ENCODE assay signal across 18 mouse cellular contexts in the genomic region with DNA sequence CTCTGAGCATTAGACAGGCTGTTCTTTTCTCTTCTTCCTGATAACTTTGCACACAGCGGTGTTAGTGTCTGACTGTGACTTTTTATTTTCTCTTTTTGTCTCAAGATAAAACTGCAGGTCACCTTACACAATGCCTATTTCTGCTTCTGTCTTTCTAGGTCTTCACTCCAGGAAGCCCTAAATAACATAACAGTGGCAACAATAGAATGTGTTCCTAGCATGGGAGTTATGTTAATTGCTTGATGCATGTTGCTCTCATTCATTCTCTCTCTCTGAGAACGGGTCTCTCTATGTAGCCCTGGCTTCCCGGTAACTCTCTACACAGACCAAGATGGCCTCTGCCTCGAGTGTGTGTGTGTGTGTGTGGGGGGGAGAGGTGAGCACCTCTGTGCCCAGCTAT. TPM values are rescaled to one million over a fixed set of nuclear protein-coding genes. Genes with fewer than 3 reads are reported as not detected.
DNase-seq lines count a peak whose midpoint lies in the region.
"Had no signal": no experiment of that assay in that cellular context is flagged by ENCODE, and none has a peak within 500 bp of the region (broad histone marks: within the 10 kb centered on the region; RNA-seq: fewer than 3 reads in every experiment).

No protein-coding gene starts in this region.

- peak; percentile 64 for DNase-seq in heart, adult 11 months
- no peak for DNase-seq in heart, adult 8-10 months (ENCODE audit: low spot score)
- DNase-seq in R1 (ENCODE audit: low read depth, low spot score) = peak; percentile 91
- DNase-seq in spleen, postnatal 14 days (ENCODE audit: low spot score in 2 of 2) = no peak
- DNase-seq in ovary, adult 18-20 months (ENCODE audit: low spot score) = no peak
- DNase-seq: adrenal gland, adult 8-10 months; adrenal gland, postnatal 14 days; adrenal gland, postnatal 36 days; B cell, adult 2 months; cerebellum, adult 11-12 months; cerebellum, adult 2 months; cerebellum, adult 9-10 months; cerebellum, postnatal 10 days; cerebellum, postnatal 25 days; forebrain, postnatal 0 days had no signal

RNA-seq across cellular contexts. Expression of a gene that starts 3.3 kb away (rescaled TPM):
- 10 to 100 TPM; 38.8 to 45.9 (median 41.4) TPM for total RNA-seq in heart, adult 8-10 months (2022)

RNA-seq across cellular contexts. Expression of a gene that starts 26.8 kb away (rescaled TPM):
- 10 to 100 TPM; 60.4 to 67.0 (median 64.4) TPM for total RNA-seq in heart, adult 8-10 months (2022)

RNA-seq across cellular contexts. Expression of a gene that starts 48.9 kb away (rescaled TPM):
- total RNA-seq in heart, adult 8-10 months (2022) = 10 to 100 TPM; 68.8 to 90.5 (median 77.6) TPM

RNA-seq across cellular contexts. Expression of a gene that starts 49.6 kb away (rescaled TPM):
- 100 to 1,000 TPM; 104 to 116 (median 107) TPM for total RNA-seq in heart, adult 8-10 months (2022)

RNA-seq across cellular contexts. Expression of a gene that starts 50.5 kb away (rescaled TPM):
- total RNA-seq in heart, adult 8-10 months (2022) = under 1 TPM in 1 of 4 experiments, not detected in 3; 0.23 TPM
- total RNA-seq: adrenal gland, adult 18-20 months; adrenal gland, adult 8-10 months; adrenal gland, postnatal 14 days; adrenal gland, postnatal 36 days; CH12.LX; forebrain, postnatal 0 days; G1E had no signal

Comparison
In these comparisons a context has a peak if more than half of its experiments do, and no peak if none do; other contexts are left out.
1. DNase-seq: peak in heart, adult 11 months (single experiment) and R1 (single experiment); none in heart, adult 8-10 months (single experiment), spleen, postnatal 14 days (0 of 2) and ovary, adult 18-20 months (single experiment).